Mouse (Mus musculus): Measurements from ENCODE around the gene Cnfn. TPM values are rescaled to one million over a fixed set of nuclear protein-coding genes. Genes with fewer than 3 reads are reported as not detected.

The Cnfn gene
- polyA plus RNA-seq (2014; fragmentation: Illumina TruSeq; extraction: RNeasy Lipid Tissue Mini Kit (QIAGEN cat#74804); ENCODE audit: low read depth, low replicate concordance), result not detected

DNA sequence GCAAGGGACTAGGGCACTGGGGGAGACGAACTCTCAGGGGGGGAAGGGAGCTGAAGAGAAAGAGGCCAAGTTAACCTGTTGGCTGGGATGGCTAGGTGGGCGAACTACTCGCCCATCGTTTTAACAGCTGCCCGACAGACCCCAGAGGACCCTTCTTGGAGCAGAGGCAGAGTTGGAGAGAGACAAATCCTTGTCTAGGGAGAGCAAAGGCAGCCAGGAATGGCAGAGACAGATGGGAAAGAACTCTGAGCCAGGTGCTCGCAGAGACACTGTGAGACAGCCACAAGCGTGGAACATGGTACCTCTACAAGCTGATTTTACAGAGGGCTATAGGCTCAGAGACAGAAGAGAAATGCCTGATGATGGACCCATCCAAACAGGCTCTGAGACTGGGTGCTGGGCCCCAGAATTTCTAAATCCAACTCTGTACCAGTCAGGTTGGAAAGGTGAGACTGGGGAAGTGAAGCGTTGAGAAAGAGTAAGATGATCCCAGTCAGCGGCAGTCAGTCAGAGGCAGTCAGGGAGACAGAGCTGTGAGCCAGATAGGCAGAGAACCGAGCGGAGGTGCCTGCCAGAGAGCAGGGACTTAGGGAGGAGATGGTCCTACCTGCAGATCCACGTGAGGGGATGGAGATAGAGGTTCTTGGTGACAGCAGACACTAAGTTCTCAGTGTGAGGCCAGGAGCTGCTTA, at the start of gene Cnfn:
Cnfn (minus strand) TSS at position 667 of the 692 bp plus-strand sequence.

DNA sequence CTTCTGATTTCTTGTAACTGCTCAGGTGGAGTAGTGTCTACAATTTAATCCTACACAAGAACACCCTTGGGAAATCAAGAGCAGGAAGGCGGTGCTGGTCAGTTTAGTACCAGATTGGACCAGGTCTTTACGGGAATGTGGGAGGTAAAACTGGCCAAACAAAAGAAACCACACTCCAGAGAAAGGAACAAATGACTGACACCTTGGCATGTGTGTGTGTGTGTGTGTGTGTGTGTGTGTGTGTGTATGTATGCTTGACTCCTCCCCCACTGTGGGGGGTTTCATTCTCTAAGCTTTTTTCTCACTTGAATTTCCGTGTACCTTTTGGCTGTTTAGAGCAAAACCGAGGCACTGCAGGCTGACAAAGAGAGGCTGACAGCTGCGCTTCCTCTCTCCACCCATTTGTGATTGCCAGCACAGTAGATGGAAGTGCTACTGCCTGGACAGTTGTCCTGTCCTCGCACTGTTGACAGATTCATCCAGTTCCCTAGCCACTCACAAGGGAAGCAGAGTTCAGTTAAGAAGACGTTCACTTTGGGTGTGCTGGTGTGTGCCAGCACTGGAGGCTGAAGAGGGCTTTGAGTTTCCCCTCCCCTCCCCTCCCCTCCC, 43.4 kb upstream of the Cnfn start, which contains the start of gene Cxcl17:
Cxcl17 (minus strand) TSS at position 54 of the 609 bp plus-strand sequence.

DNA sequence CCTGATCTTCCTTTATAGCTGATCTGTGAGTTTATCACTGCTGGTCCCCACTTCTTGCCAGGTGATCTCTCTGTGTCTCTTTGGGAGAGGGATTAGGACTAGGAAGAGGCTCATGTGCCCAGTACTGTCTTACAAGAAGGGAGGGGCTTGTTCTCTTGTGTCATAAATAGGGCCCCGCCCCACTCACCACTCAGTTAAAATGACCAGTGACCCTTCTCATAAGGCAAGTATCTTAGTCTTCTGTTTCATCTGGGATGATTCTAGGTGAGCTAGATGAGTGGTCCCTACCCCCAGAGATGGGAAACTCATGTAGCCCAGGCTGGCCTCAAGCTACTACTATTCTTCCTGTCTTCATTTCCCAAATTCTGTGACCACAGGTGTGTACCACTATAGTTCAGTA, 29.1 kb upstream of the Cnfn start, which contains the start of gene Lipe:
Lipe (minus strand) TSS at position 101 of the 400 bp plus-strand sequence.

Other genes with a start within 250 kb of the Cnfn start
- gene Pou2f2, start 190.0 kb downstream of the Cnfn start, polyA plus RNA-seq (2014; fragmentation: Illumina TruSeq; extraction: RNeasy Lipid Tissue Mini Kit (QIAGEN cat#74804); ENCODE audit: low read depth, low replicate concordance), result 0.52 TPM
- 0.52 TPM for gene Dedd2, start 149.1 kb downstream of the Cnfn start, polyA plus RNA-seq (2014; fragmentation: Illumina TruSeq; extraction: RNeasy Lipid Tissue Mini Kit (QIAGEN cat#74804); ENCODE audit: low read depth, low replicate concordance)
- gene Zfp526, start 148.3 kb downstream of the Cnfn start, polyA plus RNA-seq (2014; fragmentation: Illumina TruSeq; extraction: RNeasy Lipid Tissue Mini Kit (QIAGEN cat#74804); ENCODE audit: low read depth, low replicate concordance), result 1.2 TPM
- gene Gsk3a, start 131.9 kb downstream of the Cnfn start, polyA plus RNA-seq (2014; fragmentation: Illumina TruSeq; extraction: RNeasy Lipid Tissue Mini Kit (QIAGEN cat#74804); ENCODE audit: low read depth, low replicate concordance), result 12.0 TPM
- gene Erf, start 119.0 kb downstream of the Cnfn start, polyA plus RNA-seq (2014; fragmentation: Illumina TruSeq; extraction: RNeasy Lipid Tissue Mini Kit (QIAGEN cat#74804); ENCODE audit: low read depth, low replicate concordance), result 1.0 TPM
- gene Cic, start 102.0 kb downstream of the Cnfn start, polyA plus RNA-seq (2014; fragmentation: Illumina TruSeq; extraction: RNeasy Lipid Tissue Mini Kit (QIAGEN cat#74804); ENCODE audit: low read depth, low replicate concordance), result 19.0 TPM
- 1.7 TPM for gene Pafah1b3, start 71.7 kb downstream of the Cnfn start, polyA plus RNA-seq (2014; fragmentation: Illumina TruSeq; extraction: RNeasy Lipid Tissue Mini Kit (QIAGEN cat#74804); ENCODE audit: low read depth, low replicate concordance)
- not detected for gene Prr19, start 68.3 kb downstream of the Cnfn start, polyA plus RNA-seq (2014; fragmentation: Illumina TruSeq; extraction: RNeasy Lipid Tissue Mini Kit (QIAGEN cat#74804); ENCODE audit: low read depth, low replicate concordance)
- 0.70 TPM for gene Tmem145, start 63.6 kb downstream of the Cnfn start, polyA plus RNA-seq (2014; fragmentation: Illumina TruSeq; extraction: RNeasy Lipid Tissue Mini Kit (QIAGEN cat#74804); ENCODE audit: low read depth, low replicate concordance)
- gene Megf8, start 52.6 kb downstream of the Cnfn start, polyA plus RNA-seq (2014; fragmentation: Illumina TruSeq; extraction: RNeasy Lipid Tissue Mini Kit (QIAGEN cat#74804); ENCODE audit: low read depth, low replicate concordance), result 3.1 TPM
- 5.8 TPM for gene Lipe, start 29.0 kb upstream of the Cnfn start, polyA plus RNA-seq (2014; fragmentation: Illumina TruSeq; extraction: RNeasy Lipid Tissue Mini Kit (QIAGEN cat#74804); ENCODE audit: low read depth, low replicate concordance)
- not detected for gene Cxcl17, start 43.2 kb upstream of the Cnfn start, polyA plus RNA-seq (2014; fragmentation: Illumina TruSeq; extraction: RNeasy Lipid Tissue Mini Kit (QIAGEN cat#74804); ENCODE audit: low read depth, low replicate concordance)
- gene Ceacam1, start 107.9 kb upstream of the Cnfn start, polyA plus RNA-seq (2014; fragmentation: Illumina TruSeq; extraction: RNeasy Lipid Tissue Mini Kit (QIAGEN cat#74804); ENCODE audit: low read depth, low replicate concordance), result 69.6 TPM
- not detected for gene Ceacam2, start 170.1 kb upstream of the Cnfn start, polyA plus RNA-seq (2014; fragmentation: Illumina TruSeq; extraction: RNeasy Lipid Tissue Mini Kit (QIAGEN cat#74804); ENCODE audit: low read depth, low replicate concordance)
- gene Erich4, start 246.2 kb upstream of the Cnfn start, polyA plus RNA-seq (2014; fragmentation: Illumina TruSeq; extraction: RNeasy Lipid Tissue Mini Kit (QIAGEN cat#74804); ENCODE audit: low read depth, low replicate concordance), result not detected
- gene Dmac2, start 249.7 kb upstream of the Cnfn start, polyA plus RNA-seq (2014; fragmentation: Illumina TruSeq; extraction: RNeasy Lipid Tissue Mini Kit (QIAGEN cat#74804); ENCODE audit: low read depth, low replicate concordance), result 10.8 TPM

Measured in adrenal gland, adult 10 weeks (tissue).